Mouse (Mus musculus) bone marrow macrophage, adult 2 months (primary cell): ENCODE results near the gene Desi2. TPM values are rescaled to one million over a fixed set of nuclear protein-coding genes. Genes with fewer than 3 reads are reported as not detected.
"Not testable (repeated sequence)": the region's sequence is repeated elsewhere in the genome, so short reads cannot be mapped to it uniquely, and the experiment has no call there.

Experiments
- H3K27ac ChIP-seq: 2 replicates; pipeline ENCODE4 v1.5.1; 2012; ENCODE audit warnings: low read depth, low read length; ENCODE audit not compliant: insufficient read depth
- H3K4me1 ChIP-seq: 2 replicates; pipeline ENCODE4 v1.6.1; 2012; ENCODE audit warnings: low read length; ENCODE audit not compliant: control insufficient read depth, insufficient read depth
- H3K4me3 ChIP-seq: 2 replicates; pipeline ENCODE4 v1.5.1; 2012; ENCODE audit warnings: mild to moderate bottlenecking, low read length, moderate library complexity; ENCODE audit not compliant: insufficient read depth
- CTCF ChIP-seq: IDR thresholded peaks from 2 replicates; pipeline ENCODE4 v1.5.1; 2012; ENCODE audit warnings: low read depth, mild to moderate bottlenecking, low read length, moderate library complexity
- POLR2A ChIP-seq: IDR thresholded peaks from 2 replicates; pipeline ENCODE4 v1.6.1; 2012; ENCODE audit warnings: mild to moderate bottlenecking, low read depth, low read length, borderline replicate concordance
- polyA plus RNA-seq: library from polyadenylated mRNA; stranded (reverse); fragments of >200 nt; gene quantifications from 2 replicates; pipeline ENCODE4 v1.2.4, GENCODE M21; 2012; ENCODE audit not compliant: missing spikeins, insufficient read depth, insufficient read length

Desi2 gene
- polyA plus RNA-seq, 1 experiment, result 17.6 TPM

GRCm38 (mm10) chr1:178218305-178218704 is 31.1 kb downstream of the Desi2 start:
- TF ChIP-seq POLR2A (no peak), CTCF (no peak)
- Histone ChIP-seq H3K4me3 (no peak overlapping the region), H3K4me1 (peaks cover 5% of the 10 kb centered on the region), H3K27ac (no peak overlapping the region)

- Histone ChIP-seq H3K27ac (no peak overlapping the region), H3K4me3 (no peak overlapping the region), H3K4me1 (peaks cover 5% of the 10 kb centered on the region)
- TF ChIP-seq POLR2A, result no peak
- no peak for TF ChIP-seq CTCF
These were observed 32.2 kb downstream of the Desi2 start for GRCm38 (mm10) chr1:178219166-178220077.

GRCm38 (mm10) chr1:178228888-178229287 is 41.7 kb downstream of the Desi2 start:
- not testable (repeated sequence) for H3K4me1 ChIP-seq, H3K4me3 ChIP-seq, H3K27ac ChIP-seq

- no peak overlapping the region for H3K27ac ChIP-seq
- TF ChIP-seq POLR2A (no peak), CTCF (no peak)
These were observed 46.9 kb downstream of the Desi2 start for GRCm38 (mm10) chr1:178234109-178234508.

GRCm38 (mm10) chr1:178235919-178236466 is 48.8 kb downstream of the Desi2 start:
- TF ChIP-seq POLR2A (no peak), CTCF (no peak)

More at GRCm38 (mm10) chr1:178234109-178234508, 46.9 kb downstream of the Desi2 start:
- H3K4me1 ChIP-seq, result no peaks in the 10 kb centered on the region; the same call in 1 of the 2 replicates
- H3K4me3 ChIP-seq, result no peak overlapping the region

GRCm38 (mm10) chr1:178238676-178239075 is 51.5 kb downstream of the Desi2 start:
- TF ChIP-seq CTCF, result no peak
- TF ChIP-seq POLR2A, result no peak
- no peak overlapping the region for H3K4me3 ChIP-seq
- no peaks in the 10 kb centered on the region; the same call in 1 of the 2 replicates for H3K4me1 ChIP-seq
- no peak overlapping the region for H3K27ac ChIP-seq

More at GRCm38 (mm10) chr1:178235919-178236466, 48.8 kb downstream of the Desi2 start:
- Histone ChIP-seq H3K4me1 (no peaks in the 10 kb centered on the region; the same call in 1 of the 2 replicates), H3K4me3 (no peak overlapping the region), H3K27ac (no peak overlapping the region)

GRCm38 (mm10) chr1:178241884-178242508 is 54.8 kb downstream of the Desi2 start:
- H3K4me1 ChIP-seq, result no peaks in the 10 kb centered on the region
- H3K27ac ChIP-seq, result no peak overlapping the region
- TF ChIP-seq CTCF, result peak; percentile 21; the same call in 1 of the 2 replicates
- no peak for TF ChIP-seq POLR2A
- no peak overlapping the region for H3K4me3 ChIP-seq

- H3K4me1 ChIP-seq, result no peaks in the 10 kb centered on the region
- no peak overlapping the region for H3K4me3 ChIP-seq
- TF ChIP-seq POLR2A (no peak), CTCF (no peak)
- H3K27ac ChIP-seq, result no peak overlapping the region
These were observed 61.0 kb downstream of the Desi2 start for GRCm38 (mm10) chr1:178248107-178248820.

- H3K4me3 ChIP-seq, result no peak overlapping the region
- H3K27ac ChIP-seq, result no peak overlapping the region
- H3K4me1 ChIP-seq, result no peaks in the 10 kb centered on the region
- no peak for TF ChIP-seq CTCF
- TF ChIP-seq POLR2A, result no peak
These were observed 67.4 kb downstream of the Desi2 start for GRCm38 (mm10) chr1:178254598-178254997.

- Histone ChIP-seq H3K4me3 (no peak overlapping the region), H3K4me1 (no peaks in the 10 kb centered on the region), H3K27ac (no peak overlapping the region)
- TF ChIP-seq POLR2A (no peak), CTCF (no peak)
These were observed 69.1 kb downstream of the Desi2 start for GRCm38 (mm10) chr1:178256351-178256750.
